Mouse (Mus musculus): Measurements from ENCODE around the gene Isy1. TPM values are rescaled to one million over a fixed set of nuclear protein-coding genes. Genes with fewer than 3 reads are reported as not detected.

The Isy1 gene
- 19.7 and 19.8 TPM in 2 replicates for polyA plus RNA-seq (2015; fragmentation: Nextera tagmentation; extraction: Ambion mirVana)

DNA sequence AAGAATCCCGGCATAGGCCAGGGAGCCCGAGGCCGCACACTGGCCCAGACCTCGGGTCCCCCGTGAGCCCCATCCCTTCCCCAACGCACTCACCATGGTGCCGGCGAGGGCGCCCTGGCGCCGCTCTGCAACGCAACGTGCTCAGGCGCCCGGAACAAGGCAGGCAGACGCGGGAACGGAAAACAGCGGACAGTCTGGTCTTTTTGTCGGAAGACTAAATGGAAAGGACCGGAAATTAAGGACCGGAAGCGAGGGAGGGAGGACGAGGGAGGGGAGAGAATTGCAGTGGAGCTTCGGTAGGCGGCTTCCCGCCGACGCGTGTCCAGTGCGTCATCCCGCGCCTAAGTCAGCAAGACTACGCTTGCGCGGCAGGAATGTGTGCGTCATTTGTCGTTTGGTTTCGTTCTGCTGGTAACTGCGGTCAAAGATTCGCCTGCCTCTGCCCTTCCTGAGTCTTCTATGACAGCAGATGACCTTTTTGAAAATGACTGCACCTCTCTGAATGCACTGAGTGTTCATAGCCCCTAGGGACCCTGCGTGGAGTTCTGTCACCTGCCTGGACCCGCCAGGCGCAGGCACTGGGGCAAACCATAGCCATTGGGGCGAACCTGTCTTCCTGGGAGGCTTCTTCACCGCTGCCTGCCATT lies at the start of gene Isy1:
Gene Isy1 (minus strand): TSS at position 248 of the 647 bp plus-strand sequence.
- peak within 1 kb of the TSS; percentile 86 for H3K4me2 ChIP-seq (ENCODE audit: low read depth, low read length)
- peak within 1 kb of the TSS; percentile 93 for H3K27ac ChIP-seq (ENCODE audit: low read depth)
- TF ChIP-seq CTCF (IDR thresholded peaks at IDR 0.05; ENCODE audit: low read depth) (no peak; the same call in 1 of the 2 replicates), EP300 (IDR thresholded peaks at IDR 0.05; ENCODE audit: low read depth) (peak; percentile 83)
- under 1% methylated on average over 46 of the region's 46 CpGs for WGBS (ENCODE audit: insufficient replicate concordance)
- no peaks in the 10 kb centered on the region for H3K27me3 ChIP-seq (ENCODE audit: insufficient read depth, low read length)
- peak within 1 kb of the TSS; percentile 85 for H3K9ac ChIP-seq (replicated peaks)
- peak; percentile 97 for ATAC-seq
- peak; percentile 95 for DNase-seq
- peaks cover 27% of the 10 kb centered on the region for H3K36me3 ChIP-seq (replicated peaks; ENCODE audit: insufficient read depth, low read length)
- peak within 1 kb of the TSS; percentile 80 for H3K4me3 ChIP-seq (ENCODE audit: low read depth, low read length)
- H3K9me3 ChIP-seq (ENCODE audit: low read length): no peaks in the 10 kb centered on the region
- H3K4me1 ChIP-seq (ENCODE audit: insufficient read depth): peaks cover 12% of the 10 kb centered on the region

DNA sequence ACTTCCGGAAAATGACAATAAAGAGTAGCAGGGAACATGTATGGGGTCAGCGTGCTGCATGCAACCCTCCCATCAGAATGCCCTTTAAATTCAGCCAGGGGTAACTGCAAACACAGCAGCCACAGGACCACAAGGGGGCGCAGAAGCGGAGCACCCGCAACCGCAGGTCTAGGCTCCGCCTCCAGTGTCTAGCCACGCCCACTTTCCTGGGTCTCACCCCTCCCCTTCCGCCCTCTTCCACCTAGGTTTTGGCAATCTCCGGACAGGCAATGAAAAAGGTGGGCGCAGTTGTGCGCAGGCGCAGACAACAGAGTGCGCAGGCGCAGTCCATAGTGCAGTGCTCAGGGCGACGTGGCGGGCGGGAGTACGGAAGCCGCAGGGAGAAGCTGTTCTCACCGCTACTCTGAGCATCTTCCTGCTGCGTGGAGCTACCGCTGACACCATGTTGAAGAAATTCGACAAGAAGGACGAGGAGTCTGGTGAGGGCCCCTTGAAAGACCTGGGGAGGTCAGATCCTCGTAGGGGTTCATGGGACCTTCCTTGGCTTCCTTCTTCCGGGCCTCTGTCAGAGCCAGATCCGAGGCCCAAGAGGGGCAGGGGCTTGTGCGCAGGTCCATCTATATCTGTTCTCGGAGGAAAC lies 49.1 kb upstream of the Isy1 start, which contains the start of gene Copg1:
Gene Copg1 (plus strand): TSS at position 221 of the 640 bp plus-strand sequence.
- Histone ChIP-seq H3K9me3 (ENCODE audit: low read length) (no peaks in the 10 kb centered on the region), H3K4me3 (ENCODE audit: low read depth, low read length) (peak within 1 kb of the TSS; percentile 89), H3K4me1 (ENCODE audit: insufficient read depth) (peaks cover 15% of the 10 kb centered on the region), H3K27ac (ENCODE audit: low read depth) (peak within 1 kb of the TSS; percentile 78), H3K36me3 (replicated peaks; ENCODE audit: insufficient read depth, low read length) (peaks cover 33% of the 10 kb centered on the region), H3K9ac (replicated peaks) (peak within 1 kb of the TSS; percentile 85), H3K4me2 (ENCODE audit: low read depth, low read length) (peak within 1 kb of the TSS; percentile 95), H3K27me3 (ENCODE audit: insufficient read depth, low read length) (no peaks in the 10 kb centered on the region)
- WGBS (ENCODE audit: insufficient replicate concordance): under 1% methylated on average over 31 of the region's 31 CpGs
- TF ChIP-seq EP300 (IDR thresholded peaks at IDR 0.05; ENCODE audit: low read depth): peak; percentile 40; the same call in 1 of the 2 replicates
- TF ChIP-seq CTCF (IDR thresholded peaks at IDR 0.05; ENCODE audit: low read depth): peak; percentile 99
- peak; percentile 100 for DNase-seq
- ATAC-seq: peak; percentile 99

DNA sequence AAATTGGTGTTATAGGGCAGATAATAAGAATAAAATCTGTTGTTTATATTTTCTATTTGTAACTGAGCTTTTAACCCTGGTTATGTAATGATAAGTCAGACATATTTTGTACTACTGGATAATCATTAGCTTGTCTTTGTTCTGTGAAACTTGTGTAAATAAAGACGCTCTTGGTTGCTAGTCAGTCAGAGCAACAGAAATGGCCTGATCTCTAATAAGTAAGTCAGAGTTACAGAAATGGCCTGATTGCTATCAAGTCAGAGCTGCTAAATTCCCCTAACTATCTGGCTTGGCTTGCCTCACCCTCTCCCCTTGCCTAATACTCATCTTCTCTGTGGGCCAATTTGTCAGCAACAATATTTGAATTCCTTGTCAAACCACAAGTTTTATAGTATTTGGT lies 48.1 kb upstream of the Isy1 start:
- H3K4me3 ChIP-seq (ENCODE audit: low read depth, low read length): no peak overlapping the region
- H3K9me3 ChIP-seq (ENCODE audit: low read length): no peaks in the 10 kb centered on the region
- 68% methylated on average over 1 of the region's 1 CpGs for WGBS (ENCODE audit: insufficient replicate concordance)
- no peaks in the 10 kb centered on the region for H3K27me3 ChIP-seq (ENCODE audit: insufficient read depth, low read length)
- peak overlapping the region; percentile 22 for H3K4me2 ChIP-seq (ENCODE audit: low read depth, low read length)
- DNase-seq (no peak), ATAC-seq (no peak)
- no peak overlapping the region for H3K9ac ChIP-seq (replicated peaks)
- TF ChIP-seq CTCF (IDR thresholded peaks at IDR 0.05; ENCODE audit: low read depth) (no peak), EP300 (IDR thresholded peaks at IDR 0.05; ENCODE audit: low read depth) (no peak)
- peaks cover 23% of the 10 kb centered on the region for H3K36me3 ChIP-seq (replicated peaks; ENCODE audit: insufficient read depth, low read length)
- H3K4me1 ChIP-seq (ENCODE audit: insufficient read depth): peaks cover 15% of the 10 kb centered on the region
- peak overlapping the region; percentile 69 for H3K27ac ChIP-seq (ENCODE audit: low read depth)

DNA sequence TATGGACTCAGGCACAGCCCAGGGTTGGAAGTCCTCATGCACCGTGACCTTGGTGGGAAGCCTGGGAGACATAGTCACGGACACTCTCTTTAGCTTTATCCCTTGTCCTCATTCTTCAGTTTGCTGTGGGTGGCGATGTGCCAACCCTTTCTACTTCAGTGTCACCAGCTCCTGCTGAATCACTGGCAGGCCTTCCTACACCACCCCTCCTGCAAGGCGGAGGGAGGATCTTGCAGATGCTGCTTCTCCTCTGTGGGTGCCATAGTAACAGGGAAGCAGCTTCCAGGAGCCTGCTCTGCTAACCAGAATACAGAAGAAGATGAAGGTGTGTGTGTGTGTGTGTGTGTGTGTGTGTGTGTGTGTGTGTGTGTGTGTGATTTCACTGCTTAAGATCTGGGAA lies 44.2 kb upstream of the Isy1 start:
- WGBS (ENCODE audit: insufficient replicate concordance): 56% methylated on average over 4 of the region's 4 CpGs
- no peak overlapping the region for H3K9ac ChIP-seq (replicated peaks)
- H3K27ac ChIP-seq (ENCODE audit: low read depth): no peak overlapping the region
- no peak for TF ChIP-seq EP300 (IDR thresholded peaks at IDR 0.05; ENCODE audit: low read depth)
- no peak for TF ChIP-seq CTCF (IDR thresholded peaks at IDR 0.05; ENCODE audit: low read depth)
- ATAC-seq: no peak
- no peak overlapping the region for H3K4me3 ChIP-seq (ENCODE audit: low read depth, low read length)
- H3K9me3 ChIP-seq (ENCODE audit: low read length): no peaks in the 10 kb centered on the region
- no peak for DNase-seq
- H3K27me3 ChIP-seq (ENCODE audit: insufficient read depth, low read length): no peaks in the 10 kb centered on the region
- no peak overlapping the region for H3K4me2 ChIP-seq (ENCODE audit: low read depth, low read length)
- H3K36me3 ChIP-seq (replicated peaks; ENCODE audit: insufficient read depth, low read length): no peaks in the 10 kb centered on the region
- peaks cover 17% of the 10 kb centered on the region for H3K4me1 ChIP-seq (ENCODE audit: insufficient read depth)

DNA sequence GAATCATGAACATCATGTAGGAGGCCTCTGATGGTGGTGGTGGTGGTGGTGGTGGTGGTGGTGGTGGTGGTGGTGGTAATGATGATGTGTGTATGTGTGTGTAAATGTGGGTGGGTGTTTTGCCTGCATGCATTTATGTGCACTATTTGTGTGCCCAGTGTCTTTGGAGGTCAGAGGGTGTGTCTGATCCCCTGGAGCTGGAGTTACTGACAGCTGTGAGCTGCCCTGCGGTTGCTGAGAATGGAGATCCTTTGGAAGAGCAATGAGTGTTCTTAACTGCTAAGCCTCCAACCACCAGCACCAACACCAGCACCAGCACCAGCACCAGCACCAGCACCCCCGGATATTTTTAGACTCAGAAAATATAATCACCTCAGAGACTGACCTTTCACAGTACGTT lies 43.6 kb upstream of the Isy1 start:
- Histone ChIP-seq H3K36me3 (replicated peaks; ENCODE audit: insufficient read depth, low read length) (no peaks in the 10 kb centered on the region), H3K27me3 (ENCODE audit: insufficient read depth, low read length) (no peaks in the 10 kb centered on the region), H3K4me2 (ENCODE audit: low read depth, low read length) (no peak overlapping the region), H3K9me3 (ENCODE audit: low read length) (no peaks in the 10 kb centered on the region), H3K4me1 (ENCODE audit: insufficient read depth) (peaks cover 15% of the 10 kb centered on the region), H3K4me3 (ENCODE audit: low read depth, low read length) (no peak overlapping the region), H3K9ac (replicated peaks) (no peak overlapping the region), H3K27ac (ENCODE audit: low read depth) (no peak overlapping the region)
- TF ChIP-seq EP300 (IDR thresholded peaks at IDR 0.05; ENCODE audit: low read depth): no peak
- WGBS (ENCODE audit: insufficient replicate concordance): 73% methylated on average over 3 of the region's 3 CpGs
- ATAC-seq: no peak
- DNase-seq: no peak

DNA sequence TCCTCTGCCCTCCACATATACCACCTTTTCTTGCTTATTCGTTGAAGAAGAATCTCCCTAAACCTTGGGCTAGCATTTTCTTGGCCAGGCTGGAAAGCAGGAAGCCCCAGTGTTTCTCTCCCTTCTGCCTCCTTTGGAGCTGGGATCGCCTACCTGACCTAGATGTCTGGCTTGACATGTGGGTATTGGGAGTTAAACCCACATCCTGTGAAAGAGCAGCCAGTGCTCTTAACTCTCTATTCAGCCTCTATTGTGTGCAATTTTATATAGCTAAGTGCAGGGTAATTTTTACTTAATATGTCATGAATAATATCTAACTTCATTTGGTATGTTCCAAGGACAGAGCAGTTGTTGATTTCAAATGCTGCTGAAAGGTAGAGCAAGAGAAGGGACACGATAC lies 41.0 kb upstream of the Isy1 start:
- Histone ChIP-seq H3K4me3 (ENCODE audit: low read depth, low read length) (no peak overlapping the region), H3K9me3 (ENCODE audit: low read length) (no peaks in the 10 kb centered on the region), H3K4me1 (ENCODE audit: insufficient read depth) (peaks cover 26% of the 10 kb centered on the region), H3K9ac (replicated peaks) (no peak overlapping the region), H3K4me2 (ENCODE audit: low read depth, low read length) (no peak overlapping the region), H3K36me3 (replicated peaks; ENCODE audit: insufficient read depth, low read length) (no peaks in the 10 kb centered on the region), H3K27me3 (ENCODE audit: insufficient read depth, low read length) (no peaks in the 10 kb centered on the region), H3K27ac (ENCODE audit: low read depth) (no peak overlapping the region)
- DNase-seq: no peak
- ATAC-seq: no peak
- no peak for TF ChIP-seq EP300 (IDR thresholded peaks at IDR 0.05; ENCODE audit: low read depth)
- no peak for TF ChIP-seq CTCF (IDR thresholded peaks at IDR 0.05; ENCODE audit: low read depth)
- WGBS (ENCODE audit: insufficient replicate concordance): 56% methylated on average over 3 of the region's 3 CpGs

Measured in liver, postnatal 0 days (tissue).